Mouse (Mus musculus): ENCODE data around the gene Triobp.

The Triobp gene

DNA sequence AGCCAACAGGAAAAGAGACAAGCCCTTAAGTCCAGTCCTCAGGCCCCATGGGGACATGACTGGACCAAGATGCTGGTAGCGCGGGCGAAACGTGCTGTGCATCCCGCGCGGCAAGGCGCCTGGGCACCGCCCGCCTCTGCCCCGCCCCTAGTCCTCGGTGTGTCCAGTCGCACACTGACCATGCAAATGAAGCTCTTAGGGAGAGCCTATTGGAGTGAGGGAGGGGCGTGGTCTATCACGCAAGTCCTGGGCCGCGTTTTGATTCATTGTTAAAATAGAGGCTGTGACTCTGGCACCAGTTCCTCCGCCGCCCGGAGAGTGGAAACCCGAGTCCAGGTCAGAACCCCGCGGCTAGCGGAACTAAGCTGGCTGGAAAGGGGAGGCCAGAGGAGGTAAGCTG, at the start of gene Triobp:
Gene Triobp, plus strand, starts transcription at position 68 of the 400 bp plus-strand sequence.
- DNase-seq, result peak; percentile 89

GRCm38 (mm10) chr15:78898507-78899001, 49.0 kb upstream of the Triobp start:
- no peak for DNase-seq

DNA sequence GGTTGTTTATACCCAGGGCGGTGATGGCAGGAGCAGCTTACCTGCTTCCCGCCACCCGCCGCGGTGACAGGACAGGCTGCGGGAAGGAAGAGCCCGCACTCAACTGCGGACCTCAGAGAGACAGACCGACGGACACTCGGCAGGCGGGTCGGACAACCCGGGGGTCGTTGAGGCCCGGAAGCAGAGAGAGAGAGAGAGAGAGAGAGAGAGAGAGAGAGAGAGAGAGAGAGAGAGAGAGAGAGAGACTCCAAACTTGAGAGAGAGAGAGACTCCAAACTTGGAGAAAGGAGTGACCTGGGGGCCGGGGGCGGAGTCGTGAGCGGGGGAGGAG, 48.1 kb upstream of the Triobp start, which contains the start of gene Gm49510:
Gene Gm49510, plus strand, starts transcription at position 259 of the 331 bp plus-strand sequence.
- DNase-seq, result no peak

DNA sequence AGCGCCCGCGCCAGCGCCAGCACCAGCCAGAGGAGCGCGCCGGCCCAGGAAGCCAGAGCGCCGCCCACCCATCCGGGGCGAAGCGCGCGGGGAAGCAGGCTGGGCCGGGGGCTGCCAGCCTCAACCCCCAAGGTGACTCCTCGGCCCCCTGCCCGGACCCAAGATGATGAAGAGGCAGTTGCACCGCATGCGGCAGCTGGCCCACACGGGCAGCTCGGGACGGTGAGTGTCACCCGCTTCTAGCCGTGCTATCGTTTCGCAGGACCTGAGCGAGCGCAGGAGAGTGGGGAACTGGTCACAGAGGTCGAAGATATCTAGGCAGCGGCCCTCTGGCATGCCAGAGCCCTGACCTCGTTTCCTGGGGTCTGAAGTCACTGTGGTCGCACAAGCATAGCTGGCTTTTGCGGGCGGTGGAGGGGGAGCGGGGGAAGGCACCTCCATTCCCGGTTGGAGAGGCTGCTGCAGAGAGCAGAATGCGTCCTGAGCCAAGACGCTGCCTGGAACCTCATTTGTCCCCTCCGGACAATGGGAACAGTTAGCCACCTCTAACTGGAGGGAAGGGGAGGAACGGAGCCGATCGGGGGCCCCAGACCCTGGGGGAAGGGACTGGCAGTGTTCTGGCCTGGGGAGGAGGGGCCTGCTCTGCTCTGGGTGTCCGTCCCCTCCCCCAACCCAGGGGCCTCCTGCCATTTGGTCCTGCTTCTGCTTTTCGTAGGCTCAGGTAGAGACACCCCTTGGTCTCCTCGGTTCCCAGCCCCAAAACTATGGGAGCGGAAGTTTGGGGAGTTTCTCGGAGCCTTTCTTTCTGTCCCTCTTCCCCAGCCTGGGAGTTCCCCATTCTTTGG, 47.6 kb upstream of the Triobp start, which contains the start of gene Sh3bp1:
Gene Sh3bp1, plus strand, starts transcription at position 29 of the 845 bp plus-strand sequence.
- DNase-seq, result peak; percentile 51

- DNase-seq, result no peak
Observed at GRCm38 (mm10) chr15:78900585-78901421, 46.7 kb upstream of the Triobp start.

DNA sequence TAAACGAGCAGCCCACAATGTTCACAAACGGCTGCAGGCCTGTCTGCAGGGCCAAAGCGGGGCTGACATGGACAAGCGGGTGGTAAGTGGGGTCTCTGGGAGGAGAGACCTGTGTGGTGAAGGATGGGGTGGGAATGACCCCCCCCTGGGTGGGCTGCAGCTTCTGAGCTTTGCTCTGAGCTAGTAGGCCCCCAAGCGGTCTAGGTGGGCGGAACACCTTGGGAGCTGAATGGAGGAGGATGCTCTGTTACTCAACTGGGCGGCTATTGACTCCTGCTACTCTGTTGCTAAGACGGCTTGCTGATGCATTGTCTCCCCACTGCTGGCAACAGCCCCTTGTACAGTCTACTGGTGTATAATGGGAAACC, 46.1 kb upstream of the Triobp start:
- DNase-seq, result no peak

DNA sequence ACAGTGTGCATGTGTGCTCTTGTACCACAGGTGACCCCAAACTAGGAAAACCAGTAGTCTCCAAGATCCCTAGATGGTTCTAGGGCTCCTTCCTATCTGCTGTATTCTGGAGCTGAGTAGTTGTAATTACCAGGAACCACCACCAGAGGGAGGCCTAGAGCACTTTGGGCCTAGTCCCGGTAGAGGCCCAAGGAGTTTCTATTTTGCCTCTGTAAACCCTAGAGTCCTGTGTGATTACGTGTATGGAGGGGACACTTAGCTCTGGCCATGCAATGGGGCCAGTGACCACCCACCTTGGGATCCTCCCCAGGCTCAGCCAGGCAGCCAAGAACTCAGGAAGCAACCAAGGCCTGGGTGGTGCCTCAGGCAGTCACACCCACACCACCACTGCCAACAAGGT, 44.3 kb upstream of the Triobp start:
- peak; percentile 88 for DNase-seq

DNA sequence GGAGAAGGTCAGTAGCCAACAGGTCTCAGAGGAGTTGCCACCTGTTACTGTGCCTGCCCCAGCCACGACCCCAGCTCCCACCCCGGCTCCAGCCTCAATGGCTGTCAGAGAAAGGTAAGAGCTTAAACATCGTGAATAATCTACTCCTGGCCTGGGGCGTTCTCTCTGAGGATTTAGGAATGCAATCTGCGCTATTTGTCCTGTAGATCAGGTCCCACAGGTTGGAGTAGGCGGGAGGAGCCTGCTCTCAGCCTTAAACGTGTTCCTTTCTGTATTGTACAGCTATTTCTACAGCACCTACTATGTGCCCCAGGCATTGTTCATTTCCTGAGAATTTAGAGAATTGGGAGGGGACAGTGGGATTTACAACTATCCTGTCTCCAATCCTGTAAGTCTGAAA, 39.1 kb upstream of the Triobp start:
- no peak for DNase-seq

DNA sequence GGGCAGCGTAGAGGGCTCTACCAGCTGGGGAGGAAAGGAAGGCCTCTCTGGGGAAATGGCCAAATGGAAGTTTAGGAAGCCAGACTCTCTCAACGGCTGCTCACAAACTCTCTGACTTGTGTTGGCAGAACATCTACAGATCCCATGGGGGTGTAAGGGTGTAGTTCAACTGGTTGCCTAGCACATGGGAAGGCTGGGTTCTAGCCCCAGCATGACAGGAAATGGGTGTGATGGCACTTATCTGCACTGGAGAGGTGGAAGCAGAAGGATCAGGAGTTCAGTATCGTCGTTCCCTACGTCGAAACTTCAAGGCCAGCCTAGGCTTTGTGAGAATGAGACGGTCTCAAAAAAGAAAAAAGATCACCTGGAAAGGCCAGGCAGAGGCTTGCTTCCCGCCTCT, 38.5 kb upstream of the Triobp start:
- no peak for DNase-seq

- peak; percentile 65 for DNase-seq
Observed at GRCm38 (mm10) chr15:78912040-78912439, 35.5 kb upstream of the Triobp start.

DNA sequence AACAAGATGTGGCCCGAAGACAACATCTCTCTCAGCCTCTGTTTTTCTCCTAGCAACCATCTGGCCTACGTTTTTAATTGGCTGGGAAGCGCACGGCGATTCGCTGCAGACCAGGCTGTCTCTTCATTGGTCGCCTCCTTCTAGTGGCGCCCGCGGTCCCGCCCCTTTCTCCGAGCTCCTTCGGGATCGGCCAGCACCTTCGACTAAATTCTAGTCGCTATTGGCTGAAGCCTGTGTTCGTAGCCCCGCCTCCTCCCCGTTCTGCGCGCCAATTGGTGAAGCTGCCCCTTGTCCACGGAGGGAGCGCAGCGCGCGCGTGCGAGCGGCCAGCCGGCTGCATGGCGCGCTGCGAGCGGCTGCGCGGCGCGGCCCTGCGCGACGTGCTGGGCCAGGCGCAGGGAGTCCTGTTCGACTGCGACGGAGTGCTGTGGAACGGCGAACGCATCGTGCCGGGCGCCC, 33.9 kb upstream of the Triobp start, which contains the start of gene Pdxp:
Gene Pdxp, plus strand, starts transcription at position 288 of the 459 bp plus-strand sequence.
- DNase-seq, result peak; percentile 92

- no peak for DNase-seq
Observed at GRCm38 (mm10) chr15:78914091-78914822, 33.3 kb upstream of the Triobp start.

GRCm38 (mm10) chr15:78914823-78915659, 32.5 kb upstream of the Triobp start:
- no peak for DNase-seq

GRCm38 (mm10) chr15:78915660-78916017, 31.9 kb upstream of the Triobp start:
- DNase-seq, result peak; percentile 82

DNA sequence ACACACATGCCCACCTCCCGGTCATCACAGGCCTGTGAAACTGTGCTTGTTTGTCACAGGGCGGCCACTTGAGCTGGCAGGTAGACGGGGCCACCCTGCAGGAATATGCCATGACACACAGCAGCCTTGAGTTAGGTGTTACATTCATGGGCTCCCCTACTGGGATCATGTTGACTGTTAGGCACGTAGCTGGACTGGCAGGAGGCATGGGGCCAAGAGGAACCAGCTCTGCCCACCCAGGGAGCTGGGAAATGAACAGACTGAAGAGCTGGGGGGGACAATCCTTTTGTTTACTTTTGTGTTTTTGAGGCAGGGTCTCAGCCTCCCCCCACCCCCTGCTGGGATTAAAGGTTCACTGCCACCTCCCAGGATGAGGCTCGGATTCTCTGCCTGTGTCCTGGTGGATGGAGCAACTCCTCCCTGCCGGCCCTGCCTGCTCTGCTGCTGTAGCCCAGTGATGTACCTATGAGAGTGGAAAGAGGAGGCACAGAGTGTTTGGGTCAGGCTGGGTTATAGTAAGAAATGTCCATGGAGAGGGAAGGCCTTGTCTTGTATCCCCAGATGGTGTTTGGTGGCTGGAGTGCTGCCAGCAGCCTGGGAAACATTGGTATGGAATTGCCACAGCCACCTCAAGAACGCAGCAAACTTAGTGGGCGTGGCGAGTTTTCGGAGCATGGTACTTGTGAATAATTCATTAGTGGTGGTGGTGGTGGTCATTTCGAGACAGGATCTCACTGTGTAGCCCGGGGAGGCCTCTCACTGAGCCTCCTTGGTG, 31.3 kb upstream of the Triobp start:
- DNase-seq, result no peak

GRCm38 (mm10) chr15:78918126-78918525, 29.4 kb upstream of the Triobp start:
- no peak for DNase-seq

DNA sequence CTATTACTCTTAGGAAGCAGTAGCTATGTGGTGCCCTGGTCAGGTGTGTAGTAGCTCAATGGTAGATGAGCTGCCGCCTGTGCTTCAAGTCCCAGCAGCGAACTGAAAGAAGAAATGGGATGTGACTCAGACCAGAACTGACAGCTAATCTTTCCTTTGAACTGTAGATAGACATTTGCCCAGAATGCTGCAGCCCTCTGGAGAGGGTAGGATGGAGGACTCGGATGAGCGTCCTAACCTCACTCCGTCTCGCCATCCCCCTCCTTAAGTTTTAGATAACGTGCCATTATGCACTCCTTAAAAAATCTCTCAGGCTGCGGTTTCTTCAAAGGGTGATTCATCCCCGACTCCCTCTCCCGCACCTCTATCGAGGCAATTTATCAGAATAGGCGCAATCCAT, 27.6 kb upstream of the Triobp start:
- DNase-seq, result no peak

DNA sequence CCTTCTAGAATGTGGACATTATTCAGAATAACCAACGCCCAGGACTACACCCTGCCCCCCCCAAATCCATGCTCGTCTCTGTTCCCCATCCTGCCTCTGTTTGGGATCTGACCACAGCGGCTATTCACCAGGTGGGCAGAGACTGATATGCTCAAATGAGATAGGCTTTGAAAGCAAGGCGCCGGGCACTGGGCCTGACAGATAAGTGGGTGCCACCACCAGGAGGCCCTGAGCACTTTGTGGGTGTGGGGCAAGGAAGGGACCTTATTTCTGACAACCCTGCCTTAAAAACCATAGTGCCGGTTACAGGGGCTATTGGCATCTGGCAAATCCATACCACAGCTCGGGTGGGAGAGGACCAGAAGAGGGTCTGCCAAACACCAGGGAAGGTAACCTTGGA, 24.8 kb upstream of the Triobp start:
- no peak for DNase-seq

- no peak for DNase-seq
Observed at GRCm38 (mm10) chr15:78923585-78923984, 23.9 kb upstream of the Triobp start.

GRCm38 (mm10) chr15:78925129-78925528, 22.4 kb upstream of the Triobp start:
- peak; percentile 63 for DNase-seq

Data from kidney, adult 9 months (tissue).